Mouse (Mus musculus) neural tube, embryonic 13.5 days (tissue): Measurements from ENCODE around the gene Jak2. TPM values are rescaled to one million over a fixed set of nuclear protein-coding genes. Genes with fewer than 3 reads are reported as not detected.

Source experiments
- ATAC-seq: fragments of 200-750 bp; cut with Nextera tagmentation; 2 replicates; pipeline ENCODE4 v1.8.0; 2017; ENCODE audit warnings: low read depth, mild to moderate bottlenecking, moderate TSS enrichment, moderate library complexity
- H3K27ac ChIP-seq: fragments of 300-500 bp; sonication (generic); replicated peaks from 2 replicates; pipeline ENCODE4 v1.5.1; 2015; ENCODE audit warnings: moderate library complexity, mild to moderate bottlenecking, inconsistent platforms
- H3K27me3 ChIP-seq: fragments of 300-500 bp; sonication (generic); 2 replicates; pipeline ENCODE4 v1.6.1; 2015; ENCODE audit warnings: mild to moderate bottlenecking, inconsistent platforms
- H3K36me3 ChIP-seq: fragments of 300-500 bp; sonication (generic); 2 replicates; pipeline ENCODE4 v1.6.1; 2015; ENCODE audit warnings: mild to moderate bottlenecking, inconsistent platforms
- H3K4me1 ChIP-seq: fragments of 300-500 bp; sonication (generic); replicated peaks from 2 replicates; pipeline ENCODE4 v1.6.1; 2015; ENCODE audit warnings: inconsistent platforms
- H3K4me2 ChIP-seq: fragments of 300-500 bp; sonication (generic); 2 replicates; pipeline ENCODE4 v1.6.1; 2015; ENCODE audit warnings: inconsistent platforms, mild to moderate bottlenecking, moderate library complexity
- H3K4me3 ChIP-seq: fragments of 300-500 bp; sonication (generic); 2 replicates; pipeline ENCODE4 v1.5.1; 2015; ENCODE audit warnings: mild to moderate bottlenecking, inconsistent platforms
- H3K9ac ChIP-seq: fragments of 300-500 bp; sonication (generic); 2 replicates; pipeline ENCODE4 v1.6.1; 2015; ENCODE audit warnings: moderate library complexity, mild to moderate bottlenecking, inconsistent platforms
- H3K9me3 ChIP-seq: fragments of 300-500 bp; sonication (generic); 2 replicates; pipeline ENCODE4 v1.6.1; 2016; ENCODE audit warnings: inconsistent platforms
- WGBS: fragments of 180-500 bp; shearing (Covaris S2); methylation state at CpG from one replicate; pipeline ENCODE4 v1.1.7; 2015; 5-methylcytosine and 5-hydroxymethylcytosine counted together
- polyA plus RNA-seq: library from polyadenylated mRNA; unstranded; fragments of >200 nt; fragmentation: Nextera tagmentation; extraction: Ambion mirVana; gene quantifications from 2 replicates; pipeline ENCODE4 v1.2.1, GENCODE M21; 2015

The Jak2 gene
- polyA plus RNA-seq, 1 experiment from 2014 or later, result 12.5 TPM

DNA sequence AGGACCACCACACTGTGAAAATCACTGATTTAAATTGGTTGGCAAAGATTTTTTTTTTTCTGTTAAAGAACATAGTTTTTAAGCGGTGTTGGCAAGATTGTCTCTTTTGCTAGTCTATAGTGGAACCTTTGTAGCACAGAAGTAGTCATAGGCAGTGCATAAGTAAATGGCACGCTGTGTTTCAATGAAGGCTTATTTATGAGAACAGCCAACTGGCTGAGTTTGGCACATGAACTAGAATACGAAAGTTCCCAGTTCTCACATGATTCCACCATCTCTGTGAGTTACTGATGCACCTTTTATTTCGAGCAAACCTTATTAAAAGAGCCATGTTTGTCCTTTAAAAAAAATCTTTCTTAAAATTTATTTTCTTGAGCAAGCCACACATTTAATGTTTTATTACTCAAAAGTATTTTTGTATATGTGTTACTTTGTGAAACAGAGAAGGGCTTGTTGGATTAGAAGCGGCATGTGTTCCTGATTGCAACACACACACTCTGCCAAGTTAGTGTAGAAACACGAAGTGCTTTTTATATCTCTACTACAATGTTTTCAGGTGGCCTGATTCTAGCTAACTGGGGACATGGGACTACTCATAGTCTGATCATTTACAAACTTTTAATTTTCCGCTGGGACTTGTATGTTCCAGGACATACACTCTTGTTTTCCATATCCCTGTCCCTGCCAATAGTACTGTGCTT, 3.8 kb downstream of the Jak2 start:
- WGBS, result 75% methylated on average over 7 of the region's 7 CpGs
- H3K27ac ChIP-seq, result 0 out of 2 replicates have a peak overlapping the region, but pooled peaks have one; percentile 4
- no peak overlapping the region for H3K9ac ChIP-seq
- H3K4me2 ChIP-seq, result peak overlapping the region; percentile 84
- no peak overlapping the region for H3K4me3 ChIP-seq
- no peaks in the 10 kb centered on the region for H3K27me3 ChIP-seq
- no peaks in the 10 kb centered on the region for H3K9me3 ChIP-seq
- H3K4me1 ChIP-seq, result peaks cover 41% of the 10 kb centered on the region
- no peak for ATAC-seq
- H3K36me3 ChIP-seq, result no peaks in the 10 kb centered on the region

DNA sequence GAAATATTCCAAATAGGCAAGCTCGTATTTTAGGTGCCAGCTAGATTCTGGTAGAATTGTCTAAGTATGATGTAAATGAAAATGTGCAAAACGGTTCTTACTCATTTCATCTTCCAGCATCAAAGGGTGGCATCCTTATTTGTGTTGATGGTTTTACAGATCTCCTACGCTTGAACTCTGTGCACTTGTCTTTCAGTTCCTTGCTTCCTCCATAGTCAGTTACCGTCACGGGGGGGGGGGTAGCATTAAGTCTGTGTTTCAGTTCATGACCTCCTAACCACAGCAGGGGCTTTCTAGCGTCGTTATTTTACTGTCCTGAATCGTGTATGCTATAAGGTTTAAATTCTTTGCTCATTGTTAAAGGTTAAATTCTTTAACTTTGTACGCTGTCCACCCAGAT, 10.0 kb downstream of the Jak2 start:
- H3K27ac ChIP-seq, result no peak overlapping the region
- 65% methylated on average over 9 of the region's 9 CpGs for WGBS
- no peak overlapping the region for H3K9ac ChIP-seq
- ATAC-seq, result no peak
- H3K4me2 ChIP-seq, result no peak overlapping the region
- H3K9me3 ChIP-seq, result no peaks in the 10 kb centered on the region
- H3K4me3 ChIP-seq, result no peak overlapping the region
- peaks cover 12% of the 10 kb centered on the region for H3K4me1 ChIP-seq
- 0 out of 2 replicates have a peak, but pooled peaks cover 13% of the 10 kb centered on the region for H3K36me3 ChIP-seq
- H3K27me3 ChIP-seq, result no peaks in the 10 kb centered on the region

DNA sequence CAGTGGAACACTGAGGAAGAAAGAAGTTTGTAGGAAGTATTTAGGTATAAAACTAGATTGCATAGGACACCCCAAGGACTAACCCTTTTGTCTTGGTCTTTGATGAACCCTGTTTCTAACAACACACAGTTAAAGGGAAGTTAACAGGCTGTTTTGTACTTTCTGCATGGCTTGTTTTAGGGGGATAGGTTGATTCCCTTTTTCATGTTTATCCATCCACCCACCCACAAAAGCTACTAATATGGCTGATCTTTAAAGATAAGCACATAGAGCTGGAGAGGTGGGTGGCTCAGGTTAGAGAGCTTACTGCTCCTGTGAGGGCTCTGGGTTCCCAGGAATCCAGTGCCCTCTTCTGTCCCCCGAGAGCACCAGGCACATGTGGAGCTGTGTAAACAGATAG, 11.9 kb downstream of the Jak2 start:
- no peak for ATAC-seq
- 92% methylated on average over 1 of the region's 1 CpGs for WGBS
- Histone ChIP-seq H3K9ac (no peak overlapping the region), H3K36me3 (0 out of 2 replicates have a peak, but pooled peaks cover 13% of the 10 kb centered on the region), H3K4me2 (no peak overlapping the region), H3K9me3 (no peaks in the 10 kb centered on the region), H3K4me3 (no peak overlapping the region), H3K4me1 (peaks cover 12% of the 10 kb centered on the region), H3K27ac (no peak overlapping the region), H3K27me3 (no peaks in the 10 kb centered on the region)

DNA sequence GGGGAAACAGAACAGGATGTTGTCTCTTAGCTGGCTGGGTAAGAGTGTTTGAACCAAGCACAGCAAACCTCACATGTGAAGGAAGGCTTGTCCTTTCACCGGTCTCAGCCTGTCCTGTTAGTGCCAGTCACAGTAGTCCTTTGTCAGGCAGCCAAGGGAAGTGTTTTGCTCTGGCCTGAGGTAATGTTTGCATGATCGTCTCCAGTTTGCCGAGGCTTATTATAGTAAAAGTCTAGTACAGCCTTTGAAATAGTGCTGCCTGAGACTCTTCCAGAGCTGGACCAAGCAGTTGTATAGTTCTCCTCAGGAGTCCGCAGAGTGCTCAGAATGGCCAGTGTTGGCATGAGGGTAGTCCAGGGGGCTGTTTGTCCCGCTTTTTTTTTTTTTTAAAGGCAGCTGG, 13.9 kb downstream of the Jak2 start:
- no peaks in the 10 kb centered on the region for H3K9me3 ChIP-seq
- H3K9ac ChIP-seq, result no peak overlapping the region
- H3K36me3 ChIP-seq, result 0 out of 2 replicates have a peak, but pooled peaks cover 13% of the 10 kb centered on the region
- no peak overlapping the region for H3K4me3 ChIP-seq
- H3K27me3 ChIP-seq, result no peaks in the 10 kb centered on the region
- H3K27ac ChIP-seq, result peak overlapping the region; percentile 59
- peak overlapping the region; percentile 18; the same call in 1 of the 2 replicates for H3K4me2 ChIP-seq
- peak; percentile 27; the same call in 1 of the 2 replicates for ATAC-seq
- 22% methylated on average over 5 of the region's 5 CpGs for WGBS
- peaks cover 12% of the 10 kb centered on the region for H3K4me1 ChIP-seq

DNA sequence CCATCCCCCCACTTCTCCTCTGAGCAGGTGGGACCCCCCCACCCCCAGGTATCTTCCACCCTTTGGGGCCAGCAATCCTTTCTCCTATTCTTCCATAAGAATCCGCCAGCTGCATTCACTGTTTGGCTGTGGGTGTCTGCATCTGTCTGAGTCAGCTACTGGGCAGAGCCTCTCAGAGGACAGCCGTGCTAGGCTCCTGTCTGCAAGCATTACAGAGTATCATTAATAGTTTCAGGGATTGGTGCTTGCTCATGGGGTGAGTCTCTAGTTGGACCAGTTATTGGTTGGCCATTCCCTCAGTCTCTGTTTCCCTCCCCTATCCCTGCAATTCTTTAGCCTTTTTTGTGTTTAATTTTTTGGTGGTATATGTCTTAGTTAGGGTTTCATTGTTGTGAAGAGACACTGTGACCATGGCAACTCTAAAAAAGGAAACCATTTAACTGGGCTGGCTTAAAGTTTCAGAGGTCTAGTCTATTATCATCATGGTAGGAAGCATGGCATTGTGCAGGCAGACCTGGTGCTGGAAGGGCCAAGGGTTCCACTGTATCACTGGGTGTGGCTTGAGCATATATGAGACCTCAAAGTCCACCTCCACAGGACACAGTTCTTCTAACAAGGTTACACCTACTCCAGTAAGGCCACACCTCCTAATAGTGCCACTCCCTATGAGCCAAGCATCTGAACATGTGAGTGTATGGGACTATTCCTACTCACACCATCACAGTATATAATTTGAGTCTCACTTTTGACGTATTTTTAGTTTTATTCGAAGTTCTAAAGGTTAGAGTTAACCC, 15.6 kb downstream of the Jak2 start:
- 82% methylated on average over 4 of the region's 4 CpGs for WGBS
- no peak for ATAC-seq
- H3K4me2 ChIP-seq, result no peak overlapping the region

DNA sequence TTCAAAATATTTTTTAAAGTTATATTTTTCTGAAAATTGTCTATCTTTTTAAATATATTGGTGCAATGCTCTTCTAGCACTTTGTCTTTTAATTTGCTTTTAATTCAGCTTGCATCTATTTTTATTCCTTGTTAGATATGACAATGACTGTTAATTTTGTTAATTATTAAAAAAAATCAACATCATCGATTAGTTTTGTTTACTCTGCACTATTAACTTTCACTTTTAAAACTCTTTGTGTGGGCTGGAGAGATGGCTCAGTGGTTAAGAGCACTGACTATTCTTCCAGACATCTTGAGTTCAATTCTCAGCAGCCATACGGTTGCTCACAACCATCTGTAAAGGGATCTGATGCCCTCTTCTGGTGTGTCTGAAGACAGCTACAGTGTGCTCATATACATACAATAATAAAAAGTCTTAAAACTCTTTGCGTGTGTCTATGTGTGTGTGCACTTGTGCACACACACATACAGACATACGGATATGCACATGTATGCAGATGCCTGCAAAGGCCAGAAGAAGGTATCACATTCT, 17.2 kb downstream of the Jak2 start:
- H3K4me3 ChIP-seq, result no peak overlapping the region
- 0 out of 2 replicates have a peak, but pooled peaks cover 6% of the 10 kb centered on the region for H3K36me3 ChIP-seq
- no peak overlapping the region for H3K4me2 ChIP-seq
- H3K27ac ChIP-seq, result no peak overlapping the region
- 95% methylated on average over 4 of the region's 4 CpGs for WGBS
- no peaks in the 10 kb centered on the region for H3K9me3 ChIP-seq
- no peak overlapping the region for H3K9ac ChIP-seq
- ATAC-seq, result no peak
- no peaks in the 10 kb centered on the region for H3K27me3 ChIP-seq
- H3K4me1 ChIP-seq, result peaks cover 12% of the 10 kb centered on the region

More for the DNA sequence above, 15.6 kb downstream of the Jak2 start:
- Histone ChIP-seq H3K9ac (no peak overlapping the region), H3K4me1 (peaks cover 12% of the 10 kb centered on the region), H3K9me3 (no peaks in the 10 kb centered on the region), H3K36me3 (0 out of 2 replicates have a peak, but pooled peaks cover 16% of the 10 kb centered on the region), H3K4me3 (no peak overlapping the region), H3K27me3 (no peaks in the 10 kb centered on the region), H3K27ac (no peak overlapping the region)

DNA sequence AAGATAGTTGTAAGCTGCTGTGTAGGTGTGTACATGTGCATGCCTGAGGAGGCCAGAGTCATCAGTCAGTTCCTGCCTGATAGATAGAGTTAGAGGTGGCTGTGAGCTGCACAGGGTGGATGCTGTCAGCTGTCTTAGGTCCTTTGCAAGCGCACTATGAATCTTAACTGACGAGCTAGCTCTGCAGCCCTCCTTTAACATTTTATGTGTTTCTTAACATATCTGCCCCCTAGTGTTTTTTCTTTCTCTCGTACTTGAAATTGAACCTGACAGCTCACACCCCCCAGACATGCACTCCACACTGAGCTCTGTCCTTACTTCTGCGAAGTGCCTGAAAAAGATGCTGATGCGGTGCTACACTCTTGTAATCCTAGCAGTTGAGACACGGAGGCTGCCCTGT, 18.6 kb downstream of the Jak2 start:
- peaks cover 14% of the 10 kb centered on the region; the same call in 1 of the 2 replicates for H3K36me3 ChIP-seq
- no peak for ATAC-seq
- H3K27ac ChIP-seq, result no peak overlapping the region
- H3K9ac ChIP-seq, result no peak overlapping the region
- H3K27me3 ChIP-seq, result no peaks in the 10 kb centered on the region
- H3K9me3 ChIP-seq, result no peaks in the 10 kb centered on the region
- 56% methylated on average over 6 of the region's 6 CpGs for WGBS
- no peak overlapping the region for H3K4me3 ChIP-seq
- H3K4me2 ChIP-seq, result no peak overlapping the region
- H3K4me1 ChIP-seq, result peaks cover 7% of the 10 kb centered on the region

DNA sequence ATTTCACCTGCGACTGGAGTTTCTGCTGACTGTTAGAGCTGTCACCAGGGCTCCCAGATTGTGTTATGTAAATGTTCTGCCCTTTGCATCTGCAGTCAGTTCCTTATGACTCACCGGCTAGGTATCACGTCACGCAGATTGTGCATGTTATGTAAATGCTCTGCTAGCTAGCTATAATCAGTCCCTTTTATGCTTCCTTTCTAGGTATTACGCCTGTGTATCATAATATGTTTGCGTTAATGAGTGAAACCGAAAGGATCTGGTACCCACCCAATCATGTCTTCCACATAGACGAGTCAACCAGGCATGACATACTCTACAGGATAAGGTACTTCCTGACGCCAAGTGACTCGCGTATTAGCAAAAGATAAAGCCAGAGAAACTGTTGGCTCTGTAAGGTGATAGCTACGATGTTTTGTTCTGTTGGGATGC, 19.5 kb downstream of the Jak2 start:
- Histone ChIP-seq H3K27ac (no peak overlapping the region), H3K9me3 (no peaks in the 10 kb centered on the region), H3K36me3 (peaks cover 19% of the 10 kb centered on the region), H3K27me3 (no peaks in the 10 kb centered on the region), H3K4me3 (no peak overlapping the region), H3K4me2 (no peak overlapping the region), H3K9ac (no peak overlapping the region), H3K4me1 (no peaks in the 10 kb centered on the region)
- ATAC-seq, result no peak
- WGBS, result 87% methylated on average over 12 of the region's 12 CpGs

DNA sequence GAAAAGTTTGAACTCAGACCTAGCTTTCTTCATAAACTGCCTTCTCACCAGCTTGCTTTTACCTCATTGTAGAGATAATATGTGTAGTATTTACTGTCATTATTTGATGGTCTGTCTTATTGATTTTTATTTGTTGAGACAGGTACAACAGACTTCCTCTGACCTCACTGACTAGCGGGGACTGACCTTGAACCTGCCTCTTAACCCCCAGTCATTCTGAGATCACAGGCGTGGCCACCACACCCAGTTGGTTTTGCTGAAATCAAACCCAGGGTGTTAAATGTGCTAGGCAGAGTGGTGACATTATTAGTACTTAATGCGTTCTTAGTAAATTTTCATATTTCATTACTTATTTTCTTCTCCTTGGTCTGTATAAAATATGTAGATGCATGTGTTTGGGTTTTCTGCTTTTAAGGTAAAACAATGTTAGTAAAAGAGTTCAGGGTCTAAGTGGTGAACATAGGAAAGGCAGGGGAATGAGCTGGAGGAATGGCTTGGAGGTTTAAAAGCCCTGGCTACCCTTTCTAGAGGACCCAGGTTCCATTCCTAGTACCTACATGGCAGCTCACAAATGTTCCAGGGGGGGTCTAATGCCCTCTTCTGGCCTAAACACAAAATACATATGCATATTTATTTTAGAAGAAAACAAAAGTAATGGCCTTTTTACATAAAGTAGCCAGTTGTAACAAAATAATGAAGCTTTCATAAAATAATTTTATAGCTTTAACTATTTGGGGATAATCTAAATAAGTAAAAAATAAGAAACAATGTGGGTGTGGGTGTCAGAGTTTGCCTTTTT, 20.6 kb downstream of the Jak2 start:
- Histone ChIP-seq H3K4me2 (no peak overlapping the region), H3K9ac (no peak overlapping the region), H3K36me3 (peaks cover 27% of the 10 kb centered on the region), H3K9me3 (no peaks in the 10 kb centered on the region), H3K27ac (no peak overlapping the region), H3K4me1 (no peaks in the 10 kb centered on the region), H3K4me3 (no peak overlapping the region), H3K27me3 (no peaks in the 10 kb centered on the region)
- WGBS, result 87% methylated on average over 3 of the region's 3 CpGs
- no peak for ATAC-seq

DNA sequence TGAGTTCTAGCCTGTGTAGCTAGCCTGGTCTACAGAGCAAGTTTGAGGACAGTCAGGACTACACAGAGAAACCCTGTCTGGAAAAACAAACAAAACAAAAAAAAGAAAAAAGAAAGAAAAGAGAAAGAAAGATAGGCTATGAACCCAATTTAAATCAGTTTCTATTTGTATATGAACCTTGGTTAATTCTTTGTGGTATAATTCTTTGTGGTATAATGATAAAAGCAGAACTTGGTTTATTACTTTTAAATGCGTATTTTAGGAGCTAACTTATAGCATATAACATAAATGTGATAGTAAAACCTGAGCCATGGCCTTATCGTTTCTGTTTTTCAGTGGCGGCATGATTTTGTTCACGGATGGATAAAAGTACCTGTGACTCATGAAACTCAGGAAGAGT, 24.8 kb downstream of the Jak2 start:
- no peaks in the 10 kb centered on the region for H3K27me3 ChIP-seq
- no peak overlapping the region for H3K9ac ChIP-seq
- no peak for ATAC-seq
- no peaks in the 10 kb centered on the region for H3K4me1 ChIP-seq
- no peaks in the 10 kb centered on the region for H3K9me3 ChIP-seq
- H3K27ac ChIP-seq, result no peak overlapping the region
- H3K4me3 ChIP-seq, result no peak overlapping the region
- H3K4me2 ChIP-seq, result no peak overlapping the region
- H3K36me3 ChIP-seq, result peaks cover 42% of the 10 kb centered on the region
- 96% methylated on average over 4 of the region's 4 CpGs for WGBS

DNA sequence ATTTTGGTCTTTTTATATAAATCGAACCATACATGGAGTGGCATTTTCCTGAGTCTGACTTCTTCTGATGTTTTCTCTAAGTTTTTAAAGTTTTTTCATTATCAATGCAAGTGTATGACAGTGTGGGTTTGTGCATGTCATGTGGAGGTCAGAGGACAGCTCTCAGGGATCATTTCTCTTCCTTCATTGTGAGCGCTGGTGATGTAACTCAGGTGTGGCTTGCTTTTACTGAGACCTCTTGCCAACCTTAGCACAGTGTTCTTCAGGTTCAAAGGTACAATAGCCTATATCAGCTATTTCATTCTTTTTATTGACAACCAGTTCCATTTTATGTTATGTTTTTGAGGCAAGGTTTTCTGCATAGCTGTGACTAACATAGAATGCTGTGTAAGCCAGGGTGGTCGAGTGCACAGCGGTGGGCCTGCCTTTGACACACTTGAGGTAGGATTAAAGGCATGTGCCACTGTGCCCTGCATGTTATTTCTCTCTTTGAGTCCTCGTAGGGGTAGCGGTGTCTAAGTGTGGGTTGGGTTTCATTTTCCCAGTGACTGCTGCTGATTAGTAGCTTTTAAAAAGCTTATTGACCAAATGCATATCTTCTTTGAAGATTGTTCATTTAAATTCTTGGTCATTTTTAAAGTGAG, 27.4 kb downstream of the Jak2 start:
- no peak overlapping the region for H3K27ac ChIP-seq
- H3K4me1 ChIP-seq, result no peaks in the 10 kb centered on the region
- H3K4me3 ChIP-seq, result no peak overlapping the region
- 87% methylated on average over 6 of the region's 6 CpGs for WGBS
- H3K9ac ChIP-seq, result no peak overlapping the region
- H3K9me3 ChIP-seq, result no peaks in the 10 kb centered on the region
- H3K36me3 ChIP-seq, result peaks cover 48% of the 10 kb centered on the region
- H3K4me2 ChIP-seq, result no peak overlapping the region
- no peaks in the 10 kb centered on the region for H3K27me3 ChIP-seq
- no peak for ATAC-seq
